Mouse (Mus musculus) cortical plate, adult 2 months (tissue): ENCODE measurements at regions not wholly inside any gene's neighbourhood (a gene's known extent, or its start where the extent isn't known, plus 50 kb on each side); places are given as distances from the start of the nearest gene placed in this dataset.

Source experiments
- CTCF ChIP-seq: fragments of 200-500 bp; IDR thresholded peaks from 2 replicates; pipeline ENCODE4 v1.5.1; 2011; ENCODE audit warnings: mild to moderate bottlenecking, control low read depth, low read length; ENCODE audit not compliant: insufficient read depth; ENCODE audit errors: extremely low read depth
- POLR2A ChIP-seq: fragments of 200-500 bp; IDR thresholded peaks from 2 replicates; pipeline ENCODE4 v1.6.1; 2011; ENCODE audit warnings: mild to moderate bottlenecking, low read length, control low read depth; ENCODE audit not compliant: insufficient read depth; ENCODE audit errors: extremely low read depth

- TF ChIP-seq POLR2A (no peak), CTCF (no peak)
These were observed 254.0 kb downstream of the Zfp704 start for GRCm38 (mm10) chr3:9355875-9356274.
